Mouse (Mus musculus) hindbrain, embryonic 11.5 days (tissue): ENCODE data around the gene Clec4d. TPM values are rescaled to one million over a fixed set of nuclear protein-coding genes. Genes with fewer than 3 reads are reported as not detected.
"Not testable (repeated sequence)": the region's sequence is repeated elsewhere in the genome, so short reads cannot be mapped to it uniquely, and the experiment has no call there.

Source experiments
- ATAC-seq: fragments of 200-750 bp; cut with Nextera tagmentation; 2 replicates; pipeline ENCODE4 v1.8.0; 2017; ENCODE audit warnings: mild to moderate bottlenecking, moderate TSS enrichment, moderate library complexity; ENCODE audit not compliant: low FRiP score
- DNase-seq: peaks from one replicate; pipeline ENCODE4 v3.0.0-alpha.2; 2015; ENCODE audit warnings: low spot score
- H3K27ac ChIP-seq: fragments of 300-500 bp; sonication (generic); 2 replicates; pipeline ENCODE4 v1.5.1; 2014; ENCODE audit warnings: mild to moderate bottlenecking, low read depth, low read length
- H3K27me3 ChIP-seq: fragments of 300-500 bp; sonication (generic); 2 replicates; pipeline ENCODE4 v1.6.1; 2014; ENCODE audit warnings: mild to moderate bottlenecking, low read length, moderate library complexity, mixed read lengths; ENCODE audit not compliant: control insufficient read depth, insufficient read depth
- H3K36me3 ChIP-seq: fragments of 300-500 bp; sonication (generic); 2 replicates; pipeline ENCODE4 v1.6.1; 2014; ENCODE audit warnings: mild to moderate bottlenecking, low read length, moderate library complexity, mixed read lengths; ENCODE audit not compliant: control insufficient read depth, insufficient read depth
- H3K4me1 ChIP-seq: fragments of 300-500 bp; sonication (generic); replicated peaks from 2 replicates; pipeline ENCODE4 v1.6.1; 2014; ENCODE audit warnings: low read length, mixed read lengths; ENCODE audit not compliant: control insufficient read depth, insufficient read depth
- H3K4me2 ChIP-seq: fragments of 300-500 bp; sonication (generic); replicated peaks from 2 replicates; pipeline ENCODE4 v1.6.1; 2014; ENCODE audit warnings: mild to moderate bottlenecking, low read depth, low read length
- H3K4me3 ChIP-seq: fragments of 300-500 bp; sonication (generic); 2 replicates; pipeline ENCODE4 v1.5.1; 2014; ENCODE audit warnings: low read depth, low read length
- H3K9ac ChIP-seq: fragments of 300-500 bp; sonication (generic); 2 replicates; pipeline ENCODE4 v1.6.1; 2014; ENCODE audit warnings: low read depth, low read length
- H3K9me3 ChIP-seq: fragments of 300-500 bp; sonication (generic); 2 replicates; pipeline ENCODE4 v1.6.1; 2016; ENCODE audit warnings: low read length; ENCODE audit not compliant: control insufficient read depth
- WGBS: fragments of 180-500 bp; shearing (Covaris S2); extraction: QIAGEN DNeasy Blood & Tissue Kit; methylation state at CpG from one replicate; pipeline ENCODE4 v1.1.7; 2014; 5-methylcytosine and 5-hydroxymethylcytosine counted together
- polyA plus RNA-seq: library from polyadenylated mRNA; unstranded; fragments of >200 nt; fragmentation: Nextera tagmentation; extraction: Ambion mirVana; gene quantifications from 2 replicates; pipeline ENCODE4 v1.2.1, GENCODE M21; 2014

Gene Clec4d
- not detected in 2 replicates for polyA plus RNA-seq

DNA sequence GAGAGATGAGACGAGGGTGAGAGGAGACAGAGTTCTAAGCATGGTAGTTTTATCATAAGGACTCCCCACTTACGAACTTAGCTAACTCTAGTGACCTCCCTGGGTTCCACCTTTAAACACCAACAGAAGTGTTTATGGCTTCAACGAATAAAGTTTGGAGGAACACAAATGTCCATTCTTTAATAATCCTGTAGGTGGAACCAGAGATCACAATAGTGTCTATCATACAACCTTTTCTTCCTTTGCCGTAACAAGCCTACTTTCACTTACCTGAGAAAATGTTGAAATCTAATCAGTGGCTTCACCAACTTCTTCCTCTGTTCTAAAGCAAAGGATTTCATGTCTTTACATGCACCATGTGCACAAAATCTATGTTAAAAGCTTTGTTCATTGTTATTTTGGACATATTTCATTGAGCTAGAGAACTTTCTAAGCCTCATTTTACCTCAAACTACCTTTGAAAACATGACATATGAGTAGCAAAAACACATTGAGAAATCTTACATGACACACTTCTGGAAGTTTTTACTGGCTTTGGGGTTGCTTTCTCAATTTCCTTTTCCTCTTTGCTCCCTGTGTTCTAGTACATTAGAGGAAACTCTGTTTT, at the start of gene Clec4d:
TSS of gene Clec4d (plus strand) at position 557 of the 607 bp plus-strand sequence.
- no peak within 1 kb of the TSS for H3K4me2 ChIP-seq
- no peaks in the 10 kb centered on the region for H3K27me3 ChIP-seq
- WGBS, result 79% methylated on average over 4 of the region's 4 CpGs
- DNase-seq (no peak), ATAC-seq (no peak)
- H3K27ac ChIP-seq, result no peak within 1 kb of the TSS
- no peaks in the 10 kb centered on the region for H3K9me3 ChIP-seq
- H3K36me3 ChIP-seq, result no peaks in the 10 kb centered on the region
- H3K4me3 ChIP-seq, result no peak within 1 kb of the TSS
- no peak within 1 kb of the TSS for H3K9ac ChIP-seq
- H3K4me1 ChIP-seq, result no peaks in the 10 kb centered on the region

DNA sequence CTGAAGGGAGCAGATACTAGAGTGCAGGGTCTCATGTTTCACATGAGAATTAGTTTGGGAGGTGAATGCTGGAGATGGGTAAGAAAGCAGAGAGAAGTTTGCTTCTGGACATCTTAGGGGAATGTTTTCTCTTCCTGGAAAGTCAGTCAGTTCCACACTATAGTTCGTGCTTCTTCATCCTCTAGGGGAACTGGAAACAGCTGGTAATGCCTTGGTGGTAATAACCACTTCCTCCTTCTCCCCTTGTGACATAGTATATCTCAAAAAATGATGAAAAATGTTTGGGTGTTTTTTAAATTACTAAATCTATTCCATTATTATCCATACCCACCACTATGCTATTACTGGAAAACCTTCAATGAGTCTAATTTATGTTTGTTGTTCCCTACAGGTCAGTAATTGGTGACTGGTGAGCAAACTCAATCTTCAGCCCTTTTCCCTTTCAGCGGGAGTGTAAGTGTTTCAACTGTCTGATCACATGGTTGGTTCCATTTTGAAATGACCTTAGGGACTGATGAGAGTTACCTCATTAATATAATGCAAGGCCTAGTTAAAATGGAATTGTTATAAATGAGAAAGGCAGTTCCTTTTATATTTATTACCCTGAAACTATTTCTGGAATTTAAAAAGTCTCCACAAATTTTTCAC, 34.3 kb upstream of the Clec4d start:
- no peak for DNase-seq
- 78% methylated on average over 2 of the region's 2 CpGs for WGBS
- H3K4me2 ChIP-seq, result no peak overlapping the region
- no peaks in the 10 kb centered on the region for H3K9me3 ChIP-seq
- no peak for ATAC-seq
- H3K27ac ChIP-seq, result no peak overlapping the region
- no peaks in the 10 kb centered on the region for H3K27me3 ChIP-seq
- no peak overlapping the region for H3K9ac ChIP-seq
- no peaks in the 10 kb centered on the region for H3K36me3 ChIP-seq
- no peaks in the 10 kb centered on the region for H3K4me1 ChIP-seq
- H3K4me3 ChIP-seq, result no peak overlapping the region

DNA sequence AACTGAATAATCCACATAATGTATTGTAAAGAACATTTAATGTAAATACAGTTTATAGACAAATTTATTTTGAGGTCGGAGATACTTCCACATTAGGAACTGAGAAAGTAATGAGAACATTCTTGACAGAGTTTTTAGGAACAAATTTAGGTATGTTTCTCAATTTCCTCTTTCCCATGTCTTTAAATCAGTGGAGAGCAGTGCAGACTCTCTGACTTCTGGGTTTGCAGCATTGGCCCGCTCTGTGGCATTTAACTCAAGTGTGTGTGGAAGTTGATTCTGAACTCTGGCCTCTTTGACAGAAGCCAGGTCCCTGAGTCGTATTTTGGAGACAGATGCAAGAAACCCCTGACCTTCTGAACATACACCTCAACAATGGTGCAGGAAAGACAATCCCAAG, 32.3 kb upstream of the Clec4d start, which contains the start of gene Clec4n:
TSS of gene Clec4n (plus strand) at position 200 of the 400 bp plus-strand sequence.
- no peak within 1 kb of the TSS for H3K4me2 ChIP-seq
- no peaks in the 10 kb centered on the region for H3K4me1 ChIP-seq
- H3K4me3 ChIP-seq, result no peak within 1 kb of the TSS
- H3K36me3 ChIP-seq, result no peaks in the 10 kb centered on the region
- H3K27ac ChIP-seq, result no peak within 1 kb of the TSS
- H3K9ac ChIP-seq, result no peak within 1 kb of the TSS
- DNase-seq (no peak), ATAC-seq (no peak)
- no peaks in the 10 kb centered on the region for H3K9me3 ChIP-seq
- H3K27me3 ChIP-seq, result no peaks in the 10 kb centered on the region
- WGBS, result 80% methylated on average over 3 of the region's 3 CpGs

DNA sequence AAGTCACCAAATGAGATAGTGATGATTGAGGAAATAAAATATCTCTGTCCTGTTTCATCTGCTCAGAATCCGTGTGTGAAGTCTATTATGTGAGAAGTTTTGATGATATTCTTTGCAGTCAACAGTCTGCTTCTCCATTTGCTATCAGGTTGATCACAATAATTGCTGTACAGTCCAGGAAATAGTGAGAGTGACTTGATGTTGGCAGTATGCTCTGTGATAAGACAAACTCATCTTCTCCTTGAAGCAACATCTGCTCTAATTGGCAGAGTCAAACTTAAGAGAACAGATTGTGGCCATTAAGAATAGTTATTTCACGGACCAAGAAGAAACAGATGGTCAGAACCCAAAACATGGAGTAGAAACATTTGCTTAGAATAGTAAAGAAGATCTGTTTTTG, 30.8 kb upstream of the Clec4d start:
- Histone ChIP-seq H3K4me3 (no peak overlapping the region), H3K4me2 (no peak overlapping the region), H3K36me3 (no peaks in the 10 kb centered on the region), H3K9me3 (no peaks in the 10 kb centered on the region), H3K27ac (no peak overlapping the region), H3K27me3 (no peaks in the 10 kb centered on the region), H3K9ac (no peak overlapping the region), H3K4me1 (no peaks in the 10 kb centered on the region)
- 77% methylated on average over 2 of the region's 2 CpGs for WGBS
- DNase-seq (no peak), ATAC-seq (no peak)

DNA sequence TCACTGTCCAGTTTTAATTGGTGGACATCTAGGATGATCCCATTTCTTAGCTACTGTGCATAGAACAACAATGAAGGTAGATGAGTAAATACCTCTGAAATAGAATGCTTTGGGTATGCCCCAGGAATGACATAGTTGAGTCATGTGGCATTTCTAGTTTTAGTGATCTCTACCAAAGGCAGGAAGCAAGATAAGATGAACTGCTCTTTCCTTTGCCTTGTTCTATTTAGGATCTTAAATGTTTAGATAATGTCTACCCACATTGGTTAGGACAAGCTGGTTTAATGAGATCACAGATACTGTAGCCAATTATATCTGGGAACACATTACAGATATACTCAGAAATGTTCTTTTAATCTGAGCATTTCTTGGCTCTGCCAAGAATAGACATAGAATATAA, 24.3 kb upstream of the Clec4d start:
- no peaks in the 10 kb centered on the region for H3K4me1 ChIP-seq
- ATAC-seq, result no peak
- H3K4me2 ChIP-seq, result no peak overlapping the region
- no peak overlapping the region for H3K27ac ChIP-seq
- no peak overlapping the region for H3K9ac ChIP-seq
- H3K9me3 ChIP-seq, result no peaks in the 10 kb centered on the region
- no peak for DNase-seq
- no peaks in the 10 kb centered on the region for H3K27me3 ChIP-seq
- no peak overlapping the region for H3K4me3 ChIP-seq
- H3K36me3 ChIP-seq, result no peaks in the 10 kb centered on the region

DNA sequence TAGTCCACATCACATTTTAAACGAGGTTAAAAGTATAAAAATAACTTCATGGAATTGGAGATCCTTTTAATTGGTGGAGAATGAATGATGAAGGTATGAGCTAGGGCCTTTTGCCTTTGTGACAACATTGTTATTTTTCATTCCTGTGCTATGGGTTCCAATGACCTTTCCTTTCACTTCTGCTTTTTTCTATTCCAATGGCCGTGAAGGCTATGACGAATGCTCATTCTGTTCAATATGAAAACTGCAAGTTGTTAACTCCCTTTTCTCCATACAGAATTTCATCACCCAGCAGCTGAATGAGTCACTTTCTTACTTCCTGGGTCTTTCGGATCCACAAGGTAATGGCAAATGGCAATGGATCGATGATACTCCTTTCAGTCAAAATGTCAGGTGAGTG, 17.7 kb upstream of the Clec4d start:
- Histone ChIP-seq H3K4me2 (no peak overlapping the region), H3K4me3 (no peak overlapping the region), H3K9me3 (no peaks in the 10 kb centered on the region), H3K27me3 (no peaks in the 10 kb centered on the region), H3K27ac (no peak overlapping the region), H3K9ac (no peak overlapping the region), H3K36me3 (no peaks in the 10 kb centered on the region), H3K4me1 (no peaks in the 10 kb centered on the region)
- ATAC-seq (no peak), DNase-seq (no peak)
- WGBS, result 93% methylated on average over 5 of the region's 5 CpGs

DNA sequence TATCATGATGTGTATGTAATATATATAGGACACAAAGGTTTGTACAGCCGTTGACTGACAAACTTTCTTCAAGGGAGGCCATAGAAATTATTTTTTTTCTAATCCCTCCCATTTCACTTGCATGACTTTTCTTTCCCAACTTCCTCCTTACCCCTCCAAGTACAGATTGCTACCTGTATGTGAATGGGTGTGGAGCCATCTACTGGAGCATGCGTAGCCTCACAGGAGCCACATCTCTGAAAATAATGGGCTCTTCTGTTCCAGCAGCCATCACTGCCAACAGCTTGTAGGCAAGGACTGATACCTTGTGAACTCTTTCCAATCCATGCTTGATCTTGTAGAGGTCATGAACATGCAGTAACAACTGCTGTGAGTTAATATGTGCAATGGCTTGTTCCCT, 13.0 kb upstream of the Clec4d start:
- not testable (repeated sequence) for DNase-seq, H3K36me3 ChIP-seq, H3K9me3 ChIP-seq, H3K27me3 ChIP-seq, H3K27ac ChIP-seq, H3K4me2 ChIP-seq, ATAC-seq, H3K4me3 ChIP-seq, H3K4me1 ChIP-seq, H3K9ac ChIP-seq
- WGBS, result 88% methylated on average over 2 of the region's 2 CpGs

DNA sequence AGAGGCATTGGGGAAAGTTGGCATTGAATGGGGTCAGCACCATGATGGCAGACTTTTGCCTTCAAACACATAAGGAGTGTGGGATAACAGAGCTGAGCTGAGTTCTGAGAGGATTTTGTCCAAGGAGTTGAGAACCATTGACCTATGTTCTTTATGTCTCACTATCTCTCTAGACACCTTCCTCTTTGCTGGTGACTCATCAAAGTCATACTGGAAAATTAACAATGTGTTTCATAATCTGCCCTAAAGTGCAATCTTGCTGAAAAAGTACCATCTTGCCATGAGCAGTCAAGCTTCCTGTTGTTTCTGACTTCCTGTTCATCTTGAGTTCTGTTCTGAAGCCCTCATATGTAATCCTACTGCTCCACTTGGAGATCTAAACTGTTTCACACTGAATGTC, 9.2 kb upstream of the Clec4d start:
- no peaks in the 10 kb centered on the region for H3K9me3 ChIP-seq
- DNase-seq (no peak), ATAC-seq (no peak)
- no peaks in the 10 kb centered on the region for H3K36me3 ChIP-seq
- no peaks in the 10 kb centered on the region for H3K27me3 ChIP-seq
- no peak overlapping the region for H3K9ac ChIP-seq
- no peaks in the 10 kb centered on the region for H3K4me1 ChIP-seq
- no peak overlapping the region for H3K27ac ChIP-seq
- no peak overlapping the region for H3K4me3 ChIP-seq
- no peak overlapping the region for H3K4me2 ChIP-seq

DNA sequence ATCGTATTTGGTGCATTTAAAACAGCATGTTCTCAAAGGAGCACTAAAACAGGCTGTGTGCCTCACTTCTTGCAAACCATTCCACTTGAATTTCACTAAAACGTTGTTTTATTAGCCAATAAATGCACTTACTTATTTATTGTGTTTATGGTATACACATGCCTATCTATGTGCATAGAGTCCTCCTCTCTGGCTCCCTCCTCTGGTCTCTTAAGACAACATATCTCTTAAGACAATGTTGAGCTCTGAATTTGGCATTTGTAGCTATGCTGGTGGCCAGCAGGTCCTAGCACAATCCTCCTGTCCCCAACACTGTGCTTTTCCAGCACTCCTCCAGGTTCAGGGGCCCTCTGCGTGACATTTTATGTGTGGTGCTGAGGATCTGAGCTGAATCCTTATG, 3.0 kb upstream of the Clec4d start:
- H3K27me3 ChIP-seq, result no peaks in the 10 kb centered on the region
- H3K9me3 ChIP-seq, result no peaks in the 10 kb centered on the region
- H3K4me1 ChIP-seq, result no peaks in the 10 kb centered on the region
- 79% methylated on average over 3 of the region's 3 CpGs for WGBS
- no peak overlapping the region for H3K27ac ChIP-seq
- H3K4me3 ChIP-seq, result no peak overlapping the region
- no peak for DNase-seq
- no peaks in the 10 kb centered on the region for H3K36me3 ChIP-seq
- H3K4me2 ChIP-seq, result no peak overlapping the region
- no peak for ATAC-seq
- no peak overlapping the region for H3K9ac ChIP-seq
